Mouse (Mus musculus): ENCODE results near the gene Tssc4. TPM values are rescaled to one million over a fixed set of nuclear protein-coding genes. Genes with fewer than 3 reads are reported as not detected.

The Tssc4 gene
- polyA plus RNA-seq, 1 experiment from 2014 or later: 103 TPM

DNA sequence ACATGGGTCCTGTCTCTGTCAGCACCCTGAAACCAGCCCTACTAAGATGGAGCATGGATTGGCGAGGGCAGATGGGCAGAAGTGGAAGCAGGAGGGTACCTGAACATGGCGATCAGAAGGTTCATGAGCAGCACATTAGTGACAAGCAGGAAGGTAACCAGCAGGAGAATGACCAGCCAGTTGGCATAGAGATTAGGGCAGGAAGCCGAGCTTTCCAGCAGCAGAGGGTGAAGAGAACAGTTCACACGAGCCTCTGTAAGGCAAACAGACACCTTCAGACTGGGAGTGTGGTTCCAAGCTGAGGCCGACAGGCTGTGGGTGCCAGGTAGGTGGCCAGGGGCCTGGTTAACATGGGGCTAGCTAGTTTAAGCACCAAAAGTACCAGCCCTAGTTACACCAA lies 6.3 kb downstream of the Tssc4 start:
- Histone ChIP-seq H3K9ac (replicated peaks) (no peak overlapping the region), H3K27ac (replicated peaks) (no peak overlapping the region), H3K27me3 (no peaks in the 10 kb centered on the region), H3K4me3 (no peak overlapping the region), H3K4me1 (peaks cover 8% of the 10 kb centered on the region), H3K9me3 (no peaks in the 10 kb centered on the region), H3K4me2 (replicated peaks) (no peak overlapping the region), H3K36me3 (no peaks in the 10 kb centered on the region)
- WGBS: 68% methylated on average over 5 of the region's 5 CpGs
- no peak for ATAC-seq (replicated peaks)

DNA sequence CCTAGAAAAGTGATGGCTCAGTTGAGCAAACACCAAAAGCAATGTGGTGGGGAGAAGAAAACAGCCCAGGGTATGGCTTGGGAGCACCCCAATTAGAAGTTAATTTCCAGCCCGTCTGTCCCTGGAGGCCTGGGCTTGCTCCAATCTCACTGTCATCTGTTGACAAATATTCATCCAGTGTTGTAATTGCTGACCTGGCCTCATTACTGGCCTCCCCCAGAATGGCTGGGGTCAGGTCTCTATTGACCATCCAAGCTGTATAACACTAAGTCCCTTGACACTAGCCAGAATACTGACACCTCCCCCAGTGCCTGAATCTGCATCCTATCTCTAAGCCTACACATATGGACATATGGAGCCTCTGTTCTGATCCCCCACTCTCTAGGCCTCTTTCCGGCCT lies 8.3 kb downstream of the Tssc4 start:
- Histone ChIP-seq H3K4me3 (no peak overlapping the region), H3K36me3 (no peaks in the 10 kb centered on the region), H3K4me1 (no peaks in the 10 kb centered on the region), H3K27ac (replicated peaks) (no peak overlapping the region), H3K9me3 (no peaks in the 10 kb centered on the region), H3K9ac (replicated peaks) (no peak overlapping the region), H3K27me3 (no peaks in the 10 kb centered on the region), H3K4me2 (replicated peaks) (no peak overlapping the region)
- no peak for ATAC-seq (replicated peaks)
- WGBS: 87% methylated on average over 2 of the region's 2 CpGs

DNA sequence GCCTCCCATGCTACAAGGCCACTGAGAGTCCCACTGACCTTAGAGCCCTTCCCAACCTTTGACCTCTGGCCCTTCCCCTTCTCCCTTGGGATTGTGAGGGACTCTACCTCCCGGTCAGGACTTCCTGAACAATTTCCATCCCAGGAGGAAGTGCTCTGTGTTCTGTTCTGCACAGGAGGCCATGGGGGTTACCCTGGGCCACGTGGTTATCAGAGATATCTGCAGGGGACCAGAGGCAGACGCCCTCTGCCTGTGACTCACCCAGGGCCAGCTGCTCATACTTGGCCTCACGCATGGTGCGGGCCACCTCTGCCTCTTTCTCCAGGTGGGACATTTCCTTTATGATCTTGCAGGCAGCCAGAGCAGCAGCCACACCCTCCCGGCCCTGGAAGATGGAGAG lies 13.0 kb downstream of the Tssc4 start:
- H3K9me3 ChIP-seq: no peaks in the 10 kb centered on the region
- H3K4me2 ChIP-seq (replicated peaks): no peak overlapping the region
- ATAC-seq (replicated peaks): no peak
- H3K36me3 ChIP-seq: no peaks in the 10 kb centered on the region
- no peak overlapping the region for H3K27ac ChIP-seq (replicated peaks)
- no peaks in the 10 kb centered on the region for H3K4me1 ChIP-seq
- H3K27me3 ChIP-seq: no peaks in the 10 kb centered on the region
- 74% methylated on average over 6 of the region's 6 CpGs for WGBS
- no peak overlapping the region for H3K4me3 ChIP-seq
- H3K9ac ChIP-seq (replicated peaks): no peak overlapping the region

DNA sequence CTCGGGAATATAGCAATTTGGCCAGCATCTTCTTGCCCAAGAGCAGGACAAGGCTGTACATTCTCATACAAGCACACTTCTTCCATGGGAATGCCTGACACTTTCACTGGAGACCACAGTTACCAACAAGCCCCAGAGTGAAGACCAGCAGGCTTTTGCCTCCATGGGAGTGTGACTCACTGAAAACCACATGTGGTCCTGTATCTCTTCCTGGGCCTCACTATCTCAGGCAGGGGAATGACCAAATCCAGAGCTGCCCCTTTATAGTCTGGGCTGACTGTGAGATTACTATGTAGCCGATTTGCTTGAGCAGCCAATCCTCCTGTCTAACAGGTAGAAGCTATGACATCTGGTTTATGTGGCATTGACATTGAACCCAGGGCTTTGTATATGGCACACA lies 14.7 kb downstream of the Tssc4 start:
- H3K9me3 ChIP-seq: no peaks in the 10 kb centered on the region
- H3K9ac ChIP-seq (replicated peaks): no peak overlapping the region
- H3K27me3 ChIP-seq: no peaks in the 10 kb centered on the region
- H3K4me2 ChIP-seq (replicated peaks): no peak overlapping the region
- H3K4me1 ChIP-seq: no peaks in the 10 kb centered on the region
- H3K4me3 ChIP-seq: no peak overlapping the region
- H3K27ac ChIP-seq (replicated peaks): no peak overlapping the region
- ATAC-seq (replicated peaks): no peak
- WGBS: 89% methylated on average over 2 of the region's 2 CpGs
- H3K36me3 ChIP-seq: no peaks in the 10 kb centered on the region

DNA sequence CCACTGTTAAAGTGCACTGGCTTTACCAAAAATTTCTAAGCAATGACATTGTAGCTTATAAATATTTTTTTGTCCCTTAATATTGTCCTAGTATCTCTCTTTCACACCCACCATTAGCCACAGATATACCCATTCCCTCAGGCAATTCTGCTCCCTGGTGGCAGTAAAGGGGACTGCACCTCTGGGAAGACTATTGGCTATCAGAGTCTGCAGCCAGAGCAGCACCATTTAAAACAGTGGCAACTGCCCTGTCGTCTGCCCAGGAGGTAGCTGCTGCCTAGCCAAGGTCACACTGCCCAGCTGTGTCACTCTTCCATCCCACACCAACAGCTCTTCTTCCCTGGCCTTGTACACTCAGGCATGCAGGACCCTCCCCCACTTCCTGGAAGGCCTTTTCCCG lies 17.3 kb downstream of the Tssc4 start:
- Histone ChIP-seq H3K9me3 (no peaks in the 10 kb centered on the region), H3K27ac (replicated peaks) (no peak overlapping the region), H3K4me3 (no peak overlapping the region), H3K36me3 (no peaks in the 10 kb centered on the region), H3K4me1 (no peaks in the 10 kb centered on the region), H3K9ac (replicated peaks) (no peak overlapping the region), H3K4me2 (replicated peaks) (no peak overlapping the region), H3K27me3 (no peaks in the 10 kb centered on the region)
- 56% methylated on average over 2 of the region's 2 CpGs for WGBS
- 0 out of 2 replicates have a peak, but pooled peaks have one; percentile 11 for ATAC-seq (replicated peaks)

DNA sequence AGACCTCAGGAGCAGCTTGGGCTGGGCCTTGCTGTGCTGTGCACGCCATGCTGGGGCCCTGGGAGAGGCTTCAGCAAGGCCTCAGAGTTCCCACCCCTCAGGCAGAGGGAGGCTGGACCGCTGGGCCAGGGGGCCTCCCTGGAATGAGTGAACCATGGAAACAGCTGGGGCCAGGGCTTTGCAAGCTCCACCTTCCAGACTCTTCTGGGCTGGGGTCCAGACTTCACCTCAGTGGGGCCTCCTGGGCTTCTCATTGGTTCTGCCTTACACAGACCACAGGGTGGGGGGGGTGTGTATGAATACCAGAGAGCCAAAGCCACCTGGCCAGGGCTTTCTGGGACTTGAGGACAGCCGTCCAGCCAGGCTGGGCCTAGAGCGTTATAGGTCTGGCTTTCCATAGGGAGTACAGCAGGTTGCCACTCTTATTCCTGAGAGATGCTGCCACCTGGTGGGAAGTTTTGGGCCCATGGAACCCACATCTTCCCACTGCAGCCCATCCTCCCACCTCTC lies 18.1 kb downstream of the Tssc4 start:
- ATAC-seq (replicated peaks): peak; percentile 35; the same call in 1 of the 2 replicates
- no peak overlapping the region for H3K4me3 ChIP-seq
- H3K27ac ChIP-seq (replicated peaks): no peak overlapping the region

DNA sequence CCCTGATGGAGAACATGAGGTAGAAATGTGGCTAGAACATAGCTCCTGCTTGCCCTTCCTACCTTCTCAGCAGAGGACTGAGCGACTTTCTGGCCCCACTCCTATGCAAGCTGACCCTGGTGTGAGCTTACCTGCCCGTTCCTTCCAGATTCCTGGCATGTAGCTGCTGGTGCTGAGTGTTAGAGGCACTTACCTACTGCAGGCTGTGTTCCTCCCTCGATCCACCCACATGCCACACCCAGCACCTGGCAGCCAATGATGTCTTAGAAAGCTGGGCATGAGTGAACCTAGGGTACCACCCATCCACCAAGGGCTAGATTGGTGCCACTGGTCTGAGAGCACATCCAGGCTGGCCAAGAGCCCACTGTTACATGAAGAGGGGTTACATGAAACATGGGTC lies 24.8 kb downstream of the Tssc4 start:
- no peaks in the 10 kb centered on the region for H3K4me1 ChIP-seq
- H3K27ac ChIP-seq (replicated peaks): no peak overlapping the region
- ATAC-seq (replicated peaks): no peak
- H3K27me3 ChIP-seq: no peaks in the 10 kb centered on the region
- H3K36me3 ChIP-seq: no peaks in the 10 kb centered on the region
- WGBS: 69% methylated on average over 3 of the region's 3 CpGs
- H3K4me2 ChIP-seq (replicated peaks): no peak overlapping the region
- H3K9ac ChIP-seq (replicated peaks): no peak overlapping the region
- no peak overlapping the region for H3K4me3 ChIP-seq
- H3K9me3 ChIP-seq: no peaks in the 10 kb centered on the region

More for the DNA sequence above, 18.1 kb downstream of the Tssc4 start:
- Histone ChIP-seq H3K36me3 (no peaks in the 10 kb centered on the region), H3K4me1 (no peaks in the 10 kb centered on the region), H3K9me3 (no peaks in the 10 kb centered on the region), H3K27me3 (no peaks in the 10 kb centered on the region), H3K4me2 (replicated peaks) (no peak overlapping the region), H3K9ac (replicated peaks) (no peak overlapping the region)
- WGBS: 32% methylated on average over 4 of the region's 4 CpGs

DNA sequence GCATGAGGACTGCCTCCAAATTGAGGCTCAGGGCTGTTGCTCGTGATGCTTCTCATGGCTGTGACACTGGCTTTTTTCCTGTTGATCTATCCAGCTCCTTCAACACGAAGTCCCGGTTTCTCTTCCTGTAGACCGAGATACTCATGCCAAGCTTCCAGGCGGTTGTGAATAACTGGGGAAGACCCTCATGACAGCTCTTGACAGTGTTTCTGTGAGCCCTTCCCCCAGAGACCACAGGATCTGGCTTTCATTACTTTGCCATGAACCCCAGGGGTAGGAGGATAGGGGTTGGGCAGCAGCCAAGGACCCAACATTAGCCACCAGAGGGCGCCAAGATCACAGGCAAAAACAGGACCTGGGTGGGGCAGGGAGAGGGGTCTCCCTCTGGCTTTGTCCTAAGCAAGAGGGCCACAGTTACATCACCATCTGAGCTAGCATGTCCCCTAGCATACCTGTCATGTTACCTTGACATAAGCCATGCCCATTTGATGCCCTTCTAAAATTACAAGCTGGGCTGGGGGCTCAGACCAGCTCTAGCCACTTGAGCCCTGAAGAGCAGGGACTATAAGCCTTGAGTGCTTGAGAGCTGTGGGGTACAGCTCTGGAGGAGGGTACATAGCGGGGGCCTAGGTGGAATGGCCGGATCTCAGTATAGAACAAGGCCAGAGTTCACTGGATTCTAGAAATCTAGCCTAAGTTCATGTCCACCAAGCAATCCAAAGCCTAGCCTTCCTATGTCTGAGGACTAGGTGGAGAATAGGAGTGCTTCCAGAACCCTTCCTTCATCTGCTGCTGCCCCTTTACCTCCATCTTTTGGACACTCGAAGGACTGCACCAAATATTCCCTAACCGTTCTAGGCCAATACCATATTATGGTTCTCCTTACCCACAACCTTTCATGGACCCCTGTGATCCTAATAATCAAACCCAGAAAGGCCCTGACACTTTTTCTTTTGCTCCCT lies 25.8 kb downstream of the Tssc4 start, which contains the start of gene Trpm5:
Gene Trpm5 (minus strand): TSS at position 51 of the 962 bp plus-strand sequence.
- H3K9ac ChIP-seq (replicated peaks): no peak within 1 kb of the TSS
- no peak within 1 kb of the TSS for H3K4me2 ChIP-seq (replicated peaks)
- no peaks in the 10 kb centered on the region for H3K27me3 ChIP-seq
- ATAC-seq (replicated peaks): no peak
- H3K36me3 ChIP-seq: no peaks in the 10 kb centered on the region
- no peaks in the 10 kb centered on the region for H3K9me3 ChIP-seq
- no peak within 1 kb of the TSS for H3K4me3 ChIP-seq
- H3K27ac ChIP-seq (replicated peaks): no peak within 1 kb of the TSS
- 47% methylated on average over 10 of the region's 10 CpGs for WGBS
- H3K4me1 ChIP-seq: no peaks in the 10 kb centered on the region

DNA sequence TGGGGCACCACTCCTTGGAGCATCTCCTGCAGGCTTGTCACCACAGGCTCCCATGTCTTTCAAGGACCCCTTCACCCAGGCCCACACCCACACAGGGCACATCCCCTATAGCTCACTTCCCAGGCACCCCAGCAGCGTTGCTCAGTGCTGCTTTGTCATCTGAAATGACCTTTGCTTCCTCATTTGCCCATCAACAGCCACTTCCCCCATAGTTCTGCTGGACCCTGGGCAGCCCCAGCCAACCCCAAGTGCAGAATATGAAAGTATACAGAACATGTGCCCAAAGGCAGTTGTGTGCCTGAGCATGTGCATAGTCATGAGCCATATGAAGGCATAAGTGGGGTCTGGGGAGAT lies 26.5 kb downstream of the Tssc4 start:
- Histone ChIP-seq H3K9ac (replicated peaks) (no peak overlapping the region), H3K4me1 (no peaks in the 10 kb centered on the region), H3K36me3 (no peaks in the 10 kb centered on the region), H3K4me2 (replicated peaks) (no peak overlapping the region), H3K27ac (replicated peaks) (no peak overlapping the region), H3K27me3 (no peaks in the 10 kb centered on the region), H3K4me3 (no peak overlapping the region), H3K9me3 (no peaks in the 10 kb centered on the region)
- no peak for ATAC-seq (replicated peaks)
- WGBS: 58% methylated on average over 1 of the region's 1 CpGs

DNA sequence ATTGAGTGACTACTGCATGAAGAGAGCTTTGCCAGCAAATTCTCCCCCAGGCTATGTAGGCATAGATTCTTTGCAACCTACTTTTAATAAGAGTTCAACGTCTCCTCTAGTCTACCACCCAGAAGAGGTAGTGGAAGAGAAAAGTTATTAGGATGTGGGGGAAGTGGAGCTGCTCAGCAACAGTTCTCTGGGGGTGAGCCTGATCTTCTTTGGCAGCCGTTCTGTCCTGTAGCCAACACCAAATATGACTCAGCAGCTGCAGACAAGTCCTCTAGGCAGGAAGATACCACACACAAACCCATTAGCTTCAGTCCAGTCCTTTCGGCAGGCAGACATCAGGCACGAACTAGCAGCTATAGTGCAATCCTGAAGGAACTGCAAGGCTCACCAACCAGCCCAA lies 31.7 kb downstream of the Tssc4 start:
- Histone ChIP-seq H3K4me1 (no peaks in the 10 kb centered on the region), H3K27me3 (peaks cover 7% of the 10 kb centered on the region), H3K9ac (replicated peaks) (no peak overlapping the region), H3K36me3 (no peaks in the 10 kb centered on the region), H3K9me3 (no peaks in the 10 kb centered on the region), H3K4me3 (no peak overlapping the region), H3K4me2 (replicated peaks) (no peak overlapping the region), H3K27ac (replicated peaks) (no peak overlapping the region)
- 68% methylated on average over 4 of the region's 4 CpGs for WGBS
- ATAC-seq (replicated peaks): no peak

DNA sequence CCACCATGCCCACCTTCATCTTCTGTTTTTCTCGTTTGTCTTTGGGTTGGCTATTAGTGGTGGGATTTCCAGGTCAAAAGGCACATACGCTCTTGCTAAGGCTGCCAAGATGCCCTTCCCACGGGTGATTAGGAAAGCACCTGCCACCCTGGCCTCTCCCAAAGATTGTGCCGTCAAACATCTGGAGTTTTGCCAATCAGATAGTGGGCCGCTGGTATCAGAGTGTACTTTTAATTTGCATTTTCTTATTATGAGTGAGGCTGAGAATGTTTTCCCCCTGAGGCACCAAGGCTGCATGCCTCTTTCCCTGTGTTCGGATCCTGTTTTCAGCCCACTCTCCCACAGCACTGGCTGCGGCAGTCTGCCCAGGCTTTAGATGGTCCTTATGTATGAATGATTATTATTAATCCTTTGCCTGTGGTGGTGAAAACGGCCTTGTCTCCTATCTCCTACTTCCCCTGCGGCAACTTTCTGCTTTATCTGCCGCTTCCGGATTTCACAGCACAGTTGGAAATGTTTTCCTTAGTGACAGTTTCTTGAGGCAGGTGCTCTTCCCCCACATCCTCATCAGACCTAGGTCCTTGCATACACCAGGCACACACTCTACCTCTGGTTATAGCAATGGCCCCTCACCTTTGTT lies 36.3 kb downstream of the Tssc4 start:
- Histone ChIP-seq H3K36me3 (no peaks in the 10 kb centered on the region), H3K27ac (replicated peaks) (no peak overlapping the region), H3K4me2 (replicated peaks) (no peak overlapping the region), H3K4me3 (no peak overlapping the region), H3K9me3 (no peaks in the 10 kb centered on the region), H3K9ac (replicated peaks) (no peak overlapping the region), H3K27me3 (peaks cover 37% of the 10 kb centered on the region), H3K4me1 (peaks cover 6% of the 10 kb centered on the region; the same call in 1 of the 2 replicates)
- 62% methylated on average over 11 of the region's 11 CpGs for WGBS
- no peak for ATAC-seq (replicated peaks)

DNA sequence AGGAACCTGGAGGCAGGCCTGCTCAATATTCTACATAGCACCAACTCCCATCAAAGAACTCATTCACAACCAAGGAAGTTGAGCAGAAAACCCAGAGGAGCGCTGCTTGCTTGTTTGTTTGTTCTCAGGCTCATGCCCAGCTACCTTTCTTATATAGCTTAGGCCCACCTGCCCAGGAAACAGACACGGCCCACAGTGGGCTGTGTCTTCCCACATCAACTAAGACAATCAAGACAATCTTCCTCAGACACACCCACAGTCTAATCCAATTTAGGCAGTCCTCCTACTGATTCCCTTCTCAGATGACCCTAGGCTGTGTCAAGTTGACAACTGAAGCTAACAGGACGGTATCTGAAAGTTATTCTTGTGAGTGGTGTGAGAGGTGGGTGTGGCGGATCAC lies 37.0 kb downstream of the Tssc4 start, which contains the start of gene Kcnq1:
Gene Kcnq1 (plus strand): TSS at position 301 of the 400 bp plus-strand sequence.
- WGBS: 73% methylated on average over 4 of the region's 4 CpGs
- peaks cover 37% of the 10 kb centered on the region for H3K27me3 ChIP-seq
- H3K27ac ChIP-seq (replicated peaks): no peak within 1 kb of the TSS
- H3K4me3 ChIP-seq: peak within 1 kb of the TSS; percentile 25
- no peak for ATAC-seq (replicated peaks)
- peak within 1 kb of the TSS; percentile 39 for H3K4me2 ChIP-seq (replicated peaks)
- H3K9ac ChIP-seq (replicated peaks): no peak within 1 kb of the TSS
- H3K9me3 ChIP-seq: no peaks in the 10 kb centered on the region
- peaks cover 6% of the 10 kb centered on the region; the same call in 1 of the 2 replicates for H3K4me1 ChIP-seq
- H3K36me3 ChIP-seq: no peaks in the 10 kb centered on the region
